Mouse (Mus musculus): ENCODE measurements around the gene Asap2.

The Asap2 gene

DNA sequence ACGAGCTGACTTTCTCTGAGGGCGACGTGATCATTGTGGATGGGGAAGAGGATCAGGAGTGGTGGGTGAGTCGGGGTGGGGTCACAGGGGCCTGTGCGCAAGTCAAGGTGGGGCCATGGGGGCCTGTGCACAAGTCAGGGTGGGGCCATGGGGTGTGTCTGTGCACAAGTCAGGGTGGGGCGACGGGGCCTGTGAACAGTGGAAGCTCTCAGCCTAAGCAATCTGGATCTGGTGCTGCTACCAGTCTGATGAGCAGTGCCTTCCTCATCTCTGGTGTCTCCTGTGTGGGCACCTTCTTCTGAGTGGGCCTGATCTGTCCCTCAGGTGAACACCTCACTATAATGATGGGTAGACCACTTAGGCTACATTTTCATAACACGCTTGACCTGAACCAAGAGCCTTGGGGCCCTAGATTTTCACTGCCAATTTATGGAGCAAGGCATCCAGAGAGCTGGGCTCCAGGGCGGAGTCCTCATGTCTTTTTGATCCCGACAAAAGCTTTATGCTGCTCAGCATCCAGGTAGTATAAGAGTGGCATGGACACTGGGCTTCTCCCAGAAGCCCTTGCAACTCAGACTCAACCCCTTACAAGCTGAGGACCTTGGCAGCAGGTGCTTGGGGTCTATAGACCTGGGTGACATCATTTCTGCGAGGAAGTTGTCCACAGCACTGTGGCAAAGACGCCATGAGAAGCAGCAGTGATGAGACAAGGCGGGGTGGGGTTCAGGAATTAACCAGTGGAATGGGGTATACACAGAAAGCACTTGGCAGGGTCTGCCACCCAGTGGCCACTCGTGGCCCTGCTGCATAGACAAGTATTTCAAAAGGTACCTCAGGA is 275.9 kb downstream of the Asap2 start:
- DNase-seq: peak; percentile 75

DNA sequence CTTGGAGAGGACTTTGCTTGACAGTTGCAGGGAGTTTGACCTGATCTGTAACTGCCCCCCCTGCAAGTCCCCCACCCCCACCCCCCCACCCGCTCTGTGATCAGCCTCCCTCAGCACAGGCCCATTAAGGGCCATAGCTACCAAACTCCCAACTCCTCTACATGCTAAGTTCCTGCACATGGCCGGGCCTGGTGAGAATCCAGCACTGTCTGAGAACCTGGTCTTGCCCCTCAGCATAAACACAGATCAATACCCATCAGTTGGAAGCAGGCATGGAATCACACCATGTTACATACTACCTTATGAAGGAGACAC is 276.5 kb downstream of the Asap2 start:
- no peak for DNase-seq

DNA sequence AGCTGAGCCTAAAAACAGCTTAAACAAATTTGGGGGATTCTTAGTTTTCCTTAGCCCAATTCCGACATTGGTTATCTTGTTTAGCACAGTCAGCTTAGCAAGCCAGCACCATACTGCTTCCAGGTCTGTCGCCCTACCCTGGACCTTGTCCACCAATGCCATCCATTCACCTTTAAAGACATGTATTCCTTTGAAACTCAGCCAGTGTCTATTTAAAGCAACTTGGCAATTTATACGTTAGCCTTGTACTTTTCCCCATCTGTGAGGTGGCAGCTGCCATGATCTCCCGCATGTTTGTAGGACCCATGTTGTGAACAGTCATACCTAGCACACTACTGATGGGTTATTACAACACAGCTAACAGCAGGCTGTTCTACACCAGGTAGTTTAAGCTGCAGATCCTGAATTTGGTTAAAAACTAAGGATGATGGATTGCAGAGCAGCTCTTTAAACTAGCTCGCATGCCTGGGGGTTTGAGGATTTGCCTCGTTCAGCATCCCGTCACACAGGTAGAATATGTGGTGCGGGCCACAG is 277.9 kb downstream of the Asap2 start:
- DNase-seq: peak; percentile 85

DNA sequence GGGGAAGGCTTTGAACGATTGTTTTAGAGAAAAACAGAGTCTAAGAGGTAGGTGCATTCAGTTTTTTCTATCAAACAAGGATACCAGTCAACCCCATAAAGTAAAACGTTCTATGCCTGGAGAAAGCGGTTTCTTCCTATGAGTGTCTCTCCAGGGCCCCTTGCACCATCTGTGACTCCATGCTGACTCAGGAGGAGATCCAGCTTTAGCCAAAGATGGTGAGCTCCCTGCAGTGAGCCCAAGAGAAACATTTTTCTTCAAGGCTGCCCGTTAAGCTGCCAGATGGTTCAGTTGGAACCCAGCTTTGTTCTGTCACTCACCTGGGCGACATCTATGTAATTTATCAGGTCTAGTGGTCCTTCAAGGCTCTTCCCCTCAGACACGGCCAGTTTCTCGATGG is 284.2 kb downstream of the Asap2 start:
- peak; percentile 86 for DNase-seq

DNA sequence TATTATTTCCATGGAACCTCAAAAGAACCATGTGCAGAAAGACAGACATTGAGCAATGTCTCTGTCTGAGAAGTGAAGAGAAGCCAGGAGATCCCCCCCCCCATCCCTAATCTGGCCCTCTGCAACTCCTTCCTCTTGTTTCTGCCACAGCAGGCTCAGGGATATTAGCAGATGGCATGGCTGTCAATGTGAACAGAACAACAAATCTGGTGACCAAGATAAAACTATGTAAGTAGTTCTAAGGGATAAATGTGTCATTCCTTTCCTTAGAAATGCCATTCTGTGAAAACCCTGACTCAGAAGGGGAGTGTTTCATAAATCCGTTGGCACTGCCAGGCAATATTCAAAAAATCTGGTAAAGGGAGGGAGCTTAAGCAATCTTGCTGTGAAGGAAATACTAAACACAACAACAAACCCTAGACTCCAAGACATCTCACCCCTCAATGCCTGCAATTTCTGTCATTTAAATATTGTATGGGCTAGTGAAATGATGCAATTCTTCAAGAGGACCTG is 287.1 kb downstream of the Asap2 start:
- DNase-seq: peak; percentile 46

DNA sequence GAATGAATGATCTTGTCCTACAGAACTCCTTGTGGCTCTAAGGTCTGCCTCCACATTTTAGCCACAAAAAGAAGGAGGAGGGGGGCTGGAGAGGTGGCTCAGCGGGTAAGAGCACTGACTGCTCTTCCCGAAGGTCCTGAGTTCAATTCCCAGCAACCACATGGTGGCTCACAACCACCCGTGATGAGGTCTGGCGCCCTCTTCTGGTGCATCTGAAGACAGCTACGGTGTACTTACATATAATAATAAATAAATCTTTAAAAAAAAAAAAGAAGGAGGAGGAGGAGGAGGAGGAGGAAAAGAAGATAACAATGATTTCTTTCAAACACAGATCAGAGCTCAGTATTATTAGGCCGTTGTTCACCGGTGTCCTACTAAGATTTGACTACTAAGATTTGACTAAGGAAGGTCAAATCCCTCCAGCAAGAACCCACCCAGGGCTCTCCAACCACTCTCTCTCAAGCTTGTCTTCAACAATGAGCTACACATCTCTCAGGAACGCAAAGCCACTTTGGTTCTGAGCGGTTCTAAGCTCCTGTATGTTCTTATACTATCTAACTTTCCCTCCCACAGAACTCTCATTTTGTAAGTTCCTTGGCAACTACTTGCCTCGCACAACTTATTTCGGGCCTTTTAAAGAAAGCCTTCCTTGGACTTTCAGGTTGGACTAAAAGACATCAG is 294.6 kb downstream of the Asap2 start, which contains the start of gene Cpsf3:
Gene Cpsf3, plus strand, starts transcription at position 631 of the 681 bp plus-strand sequence.
- DNase-seq: peak; percentile 44

DNA sequence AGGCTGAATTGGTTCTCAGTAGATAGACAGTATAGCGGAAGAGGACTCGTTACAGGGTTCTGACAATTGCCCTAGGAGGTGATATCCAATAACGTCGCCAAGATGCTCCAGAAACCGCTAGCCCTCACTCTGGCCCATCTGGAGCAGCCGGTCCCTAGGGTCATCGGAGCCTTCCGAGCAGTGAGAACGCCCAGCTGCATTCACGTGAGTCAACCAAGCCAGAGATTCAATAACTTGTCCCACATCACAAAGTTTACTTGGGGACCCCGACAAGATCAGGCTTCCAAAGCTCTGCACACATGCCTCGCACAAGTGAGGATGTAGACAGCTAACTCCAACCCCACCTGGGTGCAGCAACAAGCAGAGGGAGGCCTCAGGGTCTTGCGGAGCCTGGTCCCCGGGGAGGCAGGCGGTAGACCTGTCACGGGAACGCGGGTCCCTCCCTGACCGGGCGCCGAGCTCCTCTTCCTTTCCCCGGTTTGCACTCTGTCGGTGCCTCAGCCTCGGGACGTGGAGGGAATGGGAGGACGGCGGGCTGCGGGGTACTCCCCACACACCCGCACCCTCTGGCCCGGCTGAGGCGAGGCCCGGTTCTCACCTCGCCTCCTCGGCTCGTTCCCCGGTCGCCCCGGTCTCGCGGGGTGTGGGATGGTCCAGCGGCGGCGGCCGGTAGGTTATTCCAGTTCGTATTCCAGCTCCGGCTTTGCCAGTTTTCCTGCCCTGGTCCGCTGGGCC is 295.4 kb downstream of the Asap2 start:
- no peak for DNase-seq

DNA sequence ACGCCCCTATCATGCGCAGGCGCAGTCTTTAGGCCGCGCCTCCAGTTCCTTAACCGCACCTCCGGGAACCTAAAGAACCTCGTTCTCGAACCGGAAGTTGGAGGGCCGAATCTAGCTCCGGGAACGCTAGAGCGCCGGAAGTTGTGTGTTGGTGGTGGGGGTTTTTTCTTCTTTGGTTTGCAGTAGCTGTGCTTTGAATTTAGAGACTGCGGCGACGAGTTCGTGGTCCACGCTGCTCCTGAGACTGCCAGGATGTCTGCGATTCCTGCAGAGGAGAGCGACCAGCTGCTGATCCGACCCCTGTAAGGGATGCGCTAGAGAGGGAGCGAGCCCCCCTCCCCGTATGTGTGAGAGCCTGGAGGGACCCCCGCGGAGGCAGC is 296.0 kb downstream of the Asap2 start, which contains the start of gene Itgb1bp1:
Gene Itgb1bp1, minus strand, starts transcription at position 42 of the 380 bp plus-strand sequence.
- peak; percentile 99 for DNase-seq

DNA sequence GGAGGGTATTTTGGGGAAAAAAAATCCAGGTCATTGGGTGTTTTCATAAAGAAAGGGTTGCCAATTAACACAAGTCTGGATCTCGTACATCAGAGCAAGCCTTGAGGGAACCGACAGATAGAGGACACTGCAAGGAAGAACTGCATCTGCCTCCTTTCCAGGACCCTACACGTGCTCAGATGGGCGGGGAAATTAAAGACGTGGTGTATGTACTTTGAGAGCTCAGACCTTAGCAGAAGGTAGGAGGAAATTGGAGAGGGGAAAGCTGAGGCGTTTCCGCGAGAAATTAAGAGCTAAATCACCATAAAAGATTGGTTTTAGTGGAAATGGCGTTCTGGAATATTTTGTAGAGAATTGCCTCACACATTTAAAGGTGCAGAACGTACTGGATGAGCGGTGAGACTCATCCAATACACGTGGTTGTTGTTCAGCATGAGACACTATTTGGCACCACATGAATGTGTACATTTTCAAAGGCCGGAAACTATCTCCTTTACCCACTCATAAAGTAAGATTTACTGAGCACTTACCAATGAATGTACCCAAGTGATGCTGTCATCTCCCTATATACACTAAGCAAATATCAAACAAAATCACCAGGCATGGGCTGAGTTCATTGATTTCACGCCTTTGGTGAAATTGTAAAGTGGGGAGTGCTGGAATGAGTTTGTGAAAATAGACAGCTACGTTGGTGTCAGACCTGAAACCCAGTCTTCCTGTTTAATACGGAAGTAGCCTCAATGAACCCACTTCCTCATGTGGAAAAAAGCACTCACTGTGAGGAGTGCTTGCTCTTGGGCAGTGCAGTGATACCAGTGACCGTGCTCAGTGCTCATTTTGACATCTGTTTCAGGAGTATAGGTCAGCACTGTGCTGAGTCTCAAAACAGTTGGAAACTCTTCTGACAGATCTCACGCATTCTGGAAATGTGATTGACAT is 296.7 kb downstream of the Asap2 start:
- DNase-seq: no peak

DNA sequence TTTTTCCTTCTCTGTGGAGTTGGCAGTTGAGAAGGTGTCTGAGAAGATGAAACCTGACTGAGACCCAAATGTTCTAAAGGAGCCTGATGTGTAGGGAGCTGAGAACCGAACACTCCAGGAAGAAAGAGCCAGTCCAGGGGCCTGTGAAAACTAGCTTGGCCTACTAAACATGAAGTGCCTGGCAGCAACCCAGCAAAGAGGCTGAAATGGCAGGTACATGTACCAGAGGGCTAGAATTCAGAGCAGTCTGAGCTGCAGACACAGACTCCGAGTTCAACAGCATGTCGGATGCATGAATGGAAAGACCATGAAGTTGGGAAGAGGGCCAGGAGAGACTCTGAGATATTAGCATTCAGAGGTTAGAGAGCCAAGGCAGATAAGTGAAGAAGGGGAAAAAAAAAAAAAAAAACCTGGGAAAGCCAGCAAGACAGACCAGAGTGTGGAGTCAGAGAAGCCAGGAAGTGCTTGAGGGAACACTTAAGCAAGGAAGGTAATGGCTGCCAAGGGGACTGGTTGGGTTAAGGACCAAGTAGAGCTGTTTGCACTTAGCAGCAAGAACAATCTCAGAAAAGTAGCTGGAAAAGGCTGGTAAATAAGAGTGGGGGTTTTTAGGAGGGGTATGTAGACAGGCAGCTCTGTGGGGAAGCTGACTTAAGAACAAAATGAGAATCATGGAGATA is 298.6 kb downstream of the Asap2 start:
- DNase-seq: peak; percentile 18

DNA sequence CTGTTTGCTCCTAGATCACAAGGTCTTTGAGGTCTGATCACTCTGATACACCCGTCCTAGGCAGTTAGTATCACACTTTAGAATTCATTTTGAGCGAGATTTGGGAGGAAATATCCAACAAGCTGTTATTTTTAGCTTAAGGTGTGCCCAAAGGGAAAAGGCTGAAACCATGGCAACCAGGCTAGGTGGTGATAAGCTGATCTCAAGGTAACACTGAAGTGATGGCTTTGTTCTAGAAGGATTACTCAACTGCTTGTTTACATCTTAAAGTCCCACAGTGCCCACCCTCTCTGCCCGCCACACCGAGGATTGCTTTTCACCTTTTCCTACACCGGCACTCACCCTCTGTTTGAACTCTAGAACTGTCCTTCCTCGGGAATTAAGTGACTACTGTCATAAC is 299.4 kb downstream of the Asap2 start:
- DNase-seq: no peak

DNA sequence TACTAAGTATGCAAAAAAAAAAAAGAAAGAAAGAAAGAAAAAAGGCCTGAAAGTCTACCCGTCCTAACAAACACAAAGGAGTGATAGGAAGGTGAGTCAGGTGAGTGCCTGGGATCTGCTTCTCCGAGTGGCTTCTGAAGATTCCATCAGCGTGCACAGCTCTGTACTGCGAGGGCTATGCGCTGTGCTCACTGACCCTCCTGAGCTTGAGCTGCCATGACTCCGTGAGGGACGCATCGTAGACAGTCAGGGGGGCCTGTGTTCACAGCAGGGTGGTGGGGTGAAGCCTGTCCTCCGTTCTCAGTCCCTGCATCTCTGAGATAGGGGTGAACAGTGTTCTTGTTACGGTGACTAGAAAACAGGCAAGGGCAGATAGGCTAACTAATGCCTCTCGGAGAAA is 308.6 kb downstream of the Asap2 start:
- DNase-seq: no peak

DNA sequence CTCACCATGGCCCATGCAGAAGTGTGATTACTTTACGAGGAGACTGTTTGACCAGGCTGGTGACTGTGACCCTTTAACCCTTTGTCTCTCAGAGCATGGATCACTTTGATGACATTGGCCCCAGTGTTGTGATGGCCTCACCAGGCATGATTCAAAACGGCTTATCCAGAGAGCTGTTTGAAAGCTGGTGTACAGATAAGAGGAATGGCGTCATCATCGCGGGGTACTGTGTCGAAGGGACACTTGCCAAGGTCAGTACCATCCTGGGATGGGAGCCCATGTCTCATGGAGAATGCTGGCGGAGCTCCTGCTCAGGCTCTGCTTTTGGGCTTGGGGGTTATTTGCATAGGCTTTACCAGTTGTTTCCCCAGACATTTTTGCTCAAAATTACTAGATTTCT is 311.1 kb downstream of the Asap2 start:
- no peak for DNase-seq

DNA sequence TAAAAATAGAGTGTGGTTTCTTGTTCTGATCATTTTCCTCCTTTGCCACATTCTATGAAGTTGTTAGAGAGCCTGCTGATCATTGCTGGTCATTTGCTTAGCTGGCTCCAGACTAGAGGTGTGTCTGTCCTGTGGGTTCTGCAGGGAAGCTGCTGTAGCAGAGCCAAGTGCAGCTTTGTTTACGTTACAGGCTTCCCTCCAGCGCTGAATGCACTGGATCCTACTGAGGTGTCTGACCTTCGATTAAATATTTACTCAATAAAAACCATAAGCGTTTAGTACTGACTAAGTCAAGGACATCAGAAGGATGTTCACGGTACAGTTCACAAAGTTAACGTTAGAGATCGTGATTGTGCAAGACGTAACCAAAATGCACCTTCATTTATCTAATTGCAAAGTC is 311.7 kb downstream of the Asap2 start:
- DNase-seq: no peak

DNA sequence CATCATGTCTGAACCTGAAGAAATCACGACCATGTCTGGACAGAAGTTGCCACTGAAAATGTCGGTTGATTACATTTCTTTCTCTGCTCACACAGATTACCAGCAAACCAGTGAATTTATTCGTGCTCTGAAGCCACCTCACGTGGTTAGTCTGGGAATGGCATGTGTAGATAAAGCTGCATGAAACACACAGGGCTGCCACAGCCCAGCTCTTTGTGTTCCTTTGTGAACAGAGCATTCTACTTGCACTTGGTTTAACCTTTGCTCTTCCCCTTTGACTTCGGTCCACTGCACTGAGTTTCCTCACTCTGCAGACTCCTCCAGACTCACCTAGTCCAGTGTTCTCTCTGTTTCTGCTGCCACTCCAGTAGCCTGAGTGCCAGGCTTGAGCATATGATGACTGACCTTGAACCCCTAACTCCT is 312.1 kb downstream of the Asap2 start:
- no peak for DNase-seq

DNA sequence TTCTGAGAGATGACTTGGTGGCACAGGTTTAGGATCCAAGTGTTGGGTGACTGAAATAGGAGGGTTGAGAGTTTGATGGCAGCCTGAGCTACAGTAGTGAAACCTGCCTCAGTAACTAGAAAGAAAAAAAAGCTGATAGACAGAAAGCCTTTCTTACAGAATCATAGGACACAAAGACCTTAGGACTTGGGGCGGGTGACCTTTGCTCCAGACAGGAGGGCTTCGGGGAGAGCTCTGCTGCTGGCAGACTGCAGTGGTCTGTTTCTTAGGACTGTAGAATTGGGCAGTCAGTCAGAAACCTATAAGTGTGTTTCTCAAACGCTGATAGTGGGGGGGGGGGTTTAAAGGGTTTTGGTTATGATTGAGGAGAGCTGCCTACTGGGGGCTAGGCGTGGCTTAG is 315.5 kb downstream of the Asap2 start:
- DNase-seq: no peak

DNA sequence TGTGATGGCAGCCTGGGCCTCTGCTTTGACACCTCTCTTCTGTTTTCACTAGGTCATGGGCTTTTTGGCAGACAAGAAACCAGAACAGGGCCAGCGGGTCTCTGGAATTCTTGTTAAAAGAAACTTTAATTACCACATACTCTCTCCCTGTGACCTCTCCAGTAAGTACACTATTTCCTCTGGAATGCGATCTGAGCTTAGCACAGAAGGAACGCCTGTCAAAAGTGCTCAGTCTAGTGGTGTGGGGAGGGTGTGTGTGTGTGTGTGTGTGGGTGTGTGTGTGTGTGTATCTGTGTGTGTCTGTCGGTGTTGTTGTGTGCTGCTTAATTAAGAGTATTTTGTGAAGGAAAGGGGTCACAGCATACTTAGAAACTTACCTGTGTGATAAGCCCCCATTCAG is 316.5 kb downstream of the Asap2 start:
- DNase-seq: no peak

DNA sequence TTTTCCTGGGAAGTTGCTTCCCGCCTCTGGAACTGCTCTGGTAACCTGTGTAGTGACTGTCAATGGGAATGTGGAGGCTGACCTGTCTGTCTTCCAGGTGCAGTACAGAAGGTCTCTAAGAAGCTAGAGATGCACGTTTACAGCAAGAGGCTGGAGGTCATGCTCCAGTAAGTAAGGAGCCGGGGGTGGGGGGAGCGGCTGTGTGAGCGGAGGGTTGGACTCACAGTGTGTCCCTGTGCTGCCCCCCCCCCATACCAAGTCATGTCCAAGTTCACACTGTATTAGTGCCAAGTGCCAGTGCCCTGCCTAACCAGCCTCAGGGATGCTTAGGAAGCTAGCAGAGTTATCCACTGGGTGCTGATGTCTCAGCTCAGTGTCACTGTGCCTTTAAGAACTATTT is 321.9 kb downstream of the Asap2 start:
- no peak for DNase-seq

DNA sequence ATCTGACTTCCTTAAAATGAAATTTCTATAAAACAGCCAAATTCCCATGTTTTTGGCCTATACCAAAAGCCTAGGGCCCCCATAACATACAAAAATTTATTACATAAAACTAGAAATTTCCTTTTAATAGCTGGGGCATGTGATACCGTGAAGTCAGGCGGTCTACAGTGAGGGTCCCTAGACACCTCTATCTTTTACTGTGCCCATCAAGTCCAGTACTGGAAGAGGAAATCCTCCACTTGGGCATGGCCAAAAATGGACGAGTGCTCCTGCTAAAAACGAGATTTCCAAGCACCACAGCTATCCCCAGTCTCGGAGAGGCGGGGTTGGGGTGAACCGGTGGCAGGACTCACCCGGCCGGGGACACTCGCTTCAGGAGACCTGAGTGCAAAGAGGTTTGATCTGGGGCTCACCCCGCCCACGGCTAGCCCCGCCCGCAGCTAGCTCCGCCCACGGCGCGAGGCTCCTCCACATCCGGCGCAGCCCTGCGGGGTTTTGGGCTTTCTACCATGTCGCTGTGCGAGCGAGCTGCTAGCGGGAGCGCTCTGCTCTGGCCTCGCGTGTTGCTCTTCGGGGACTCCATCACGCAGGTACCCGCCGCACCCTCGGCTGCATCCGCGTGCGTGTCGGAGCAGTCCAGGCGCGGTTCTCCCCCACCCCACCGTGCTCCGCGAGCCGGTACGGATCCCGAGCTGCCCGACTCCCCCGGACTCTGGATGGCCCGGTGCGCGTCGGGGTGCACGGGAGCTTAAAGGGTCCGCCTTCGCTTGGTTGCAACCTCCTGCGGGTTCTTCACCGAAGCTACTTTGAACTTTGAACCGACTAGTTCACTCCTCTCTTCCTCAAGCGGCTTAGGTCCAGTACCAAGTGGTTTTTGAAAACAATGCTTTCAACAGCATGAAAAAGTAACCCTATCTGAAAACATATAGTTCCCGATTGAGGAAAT is 325.9 kb downstream of the Asap2 start, which contains the start of gene Iah1:
Gene Iah1, plus strand, starts transcription at position 467 of the 946 bp plus-strand sequence.
- DNase-seq: peak; percentile 85

DNA sequence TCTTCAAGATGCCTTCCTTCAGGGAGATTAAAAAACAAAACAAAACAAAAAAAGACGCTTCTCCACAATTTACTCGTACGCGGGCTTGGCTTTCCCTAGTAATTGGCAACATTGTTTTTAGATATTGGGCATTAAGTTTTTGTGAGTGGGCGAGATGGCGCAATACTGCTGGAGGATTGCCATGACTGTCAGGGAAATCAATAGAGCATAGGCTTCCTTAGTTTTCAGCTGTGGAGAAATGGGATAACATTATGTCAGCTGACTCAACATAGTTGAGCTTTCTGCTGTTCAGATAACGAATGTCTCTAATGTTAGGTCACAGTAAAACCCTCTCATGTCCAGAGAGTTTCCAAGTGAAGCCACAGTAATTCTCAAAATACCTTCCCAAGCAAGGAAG is 326.6 kb downstream of the Asap2 start:
- peak; percentile 56 for DNase-seq
